ENCODE assay signal across 26 mouse cellular contexts in the genomic region with DNA sequence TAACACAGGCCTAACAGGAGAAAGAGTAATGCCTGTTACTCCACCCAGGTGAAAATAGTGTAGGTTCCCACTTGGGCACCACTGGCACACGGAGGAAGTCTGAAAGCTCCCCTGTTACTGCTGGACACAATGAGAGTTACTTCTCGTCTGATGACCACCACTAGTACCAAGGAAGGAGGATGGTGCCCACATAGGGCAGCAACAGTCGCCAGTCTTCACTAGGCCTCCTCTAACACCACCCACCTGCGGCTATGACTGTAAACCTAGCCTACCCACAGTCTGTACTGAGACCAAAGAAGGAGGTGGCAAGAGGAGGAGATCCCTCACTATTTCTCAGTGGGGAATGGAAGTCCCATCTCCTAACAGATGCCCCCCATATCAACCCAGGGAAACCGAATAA.
"Had no signal": no experiment of that assay in that cellular context is flagged by ENCODE, and none has a peak within 500 bp of the region (broad histone marks: within the 10 kb centered on the region; RNA-seq: fewer than 3 reads in every experiment).

No protein-coding gene starts in this region.

- DNase-seq: cerebellum, adult 2 months; cerebellum, adult 8-10 months; cerebellum, adult 9-10 months; cerebellum, adult 9-11 months; cerebellum, postnatal 10 days; cerebellum, postnatal 14 days; cerebellum, postnatal 25 days; cerebellum, postnatal 36 days; embryo, embryonic 11 days; forebrain, postnatal 0 days; gastrocnemius, adult 2 months; gastrocnemius, postnatal 10 days; gastrocnemius, postnatal 14 days; gastrocnemius, postnatal 25 days; gastrocnemius, postnatal 36 days; heart, adult 18-20 months; heart, adult 2 months had no signal

- H3K9me3 ChIP-seq: embryonic facial prominence, embryonic 10.5 days; embryonic facial prominence, embryonic 12.5 days; embryonic facial prominence, embryonic 13.5 days; embryonic facial prominence, embryonic 15.5 days; forebrain, embryonic 10.5 days; forebrain, embryonic 12.5 days; forebrain, embryonic 13.5 days; forebrain, embryonic 15.5 days had no signal

- H3K36me3 ChIP-seq: embryonic facial prominence, embryonic 10.5 days; embryonic facial prominence, embryonic 12.5 days; embryonic facial prominence, embryonic 13.5 days; embryonic facial prominence, embryonic 15.5 days; forebrain, embryonic 10.5 days; forebrain, embryonic 12.5 days; forebrain, embryonic 15.5 days had no signal

- H3K4me3 ChIP-seq: embryonic facial prominence, embryonic 10.5 days; embryonic facial prominence, embryonic 12.5 days; embryonic facial prominence, embryonic 13.5 days; embryonic facial prominence, embryonic 15.5 days; erythroblast, embryonic 14.5 days; forebrain, embryonic 10.5 days; forebrain, embryonic 12.5 days; forebrain, embryonic 13.5 days; forebrain, embryonic 15.5 days; gastrocnemius, adult 2 months; heart, adult 2 months had no signal

- H3K27ac ChIP-seq: embryonic facial prominence, embryonic 10.5 days; embryonic facial prominence, embryonic 12.5 days; embryonic facial prominence, embryonic 13.5 days; embryonic facial prominence, embryonic 15.5 days; forebrain, embryonic 10.5 days; forebrain, embryonic 12.5 days; forebrain, embryonic 13.5 days; forebrain, embryonic 15.5 days; gastrocnemius, adult 2 months; heart, adult 2 months had no signal

- H3K4me1 ChIP-seq: embryonic facial prominence, embryonic 10.5 days; embryonic facial prominence, embryonic 12.5 days; embryonic facial prominence, embryonic 15.5 days; forebrain, embryonic 10.5 days; forebrain, embryonic 12.5 days; forebrain, embryonic 13.5 days; forebrain, embryonic 15.5 days had no signal

- H3K27me3 ChIP-seq: embryonic facial prominence, embryonic 12.5 days; embryonic facial prominence, embryonic 13.5 days; embryonic facial prominence, embryonic 15.5 days; forebrain, embryonic 12.5 days; forebrain, embryonic 13.5 days; forebrain, embryonic 15.5 days had no signal
